Mouse (Mus musculus): ENCODE data around the gene Sema5a.
"Not testable (repeated sequence)": the region's sequence is repeated elsewhere in the genome, so short reads cannot be mapped to it uniquely, and the experiment has no call there.

Gene Sema5a

GRCm38 (mm10) chr15:32244344-32244955, at the start of gene Sema5a:
Gene Sema5a (plus strand): TSS chr15:32244810.
- in situ Hi-C loops (cut with MboI; ENCODE audit: low sequenced_read_pairs): no loop called here

DNA sequence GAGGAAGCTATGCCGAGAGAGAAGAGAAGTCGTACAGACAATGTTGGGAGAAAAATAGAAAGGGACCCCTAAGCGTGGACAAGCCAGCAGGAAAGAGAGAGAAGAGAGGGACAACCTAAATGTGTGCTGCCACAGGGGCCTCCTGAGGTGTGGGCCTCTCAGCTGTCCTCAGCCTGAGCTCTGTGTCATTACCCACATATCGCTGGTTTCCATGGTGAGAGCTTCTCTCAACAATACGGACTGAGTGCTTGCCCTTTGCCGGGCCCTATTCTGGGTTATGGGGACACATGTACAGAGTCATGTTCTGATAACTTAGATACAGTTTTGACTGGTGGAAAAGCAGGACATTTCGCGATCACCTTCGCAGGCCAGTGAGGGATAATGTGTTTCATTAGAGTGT, 46.5 kb upstream of the Sema5a start:
- in situ Hi-C loops (cut with MboI; ENCODE audit: low sequenced_read_pairs): no loop called here

DNA sequence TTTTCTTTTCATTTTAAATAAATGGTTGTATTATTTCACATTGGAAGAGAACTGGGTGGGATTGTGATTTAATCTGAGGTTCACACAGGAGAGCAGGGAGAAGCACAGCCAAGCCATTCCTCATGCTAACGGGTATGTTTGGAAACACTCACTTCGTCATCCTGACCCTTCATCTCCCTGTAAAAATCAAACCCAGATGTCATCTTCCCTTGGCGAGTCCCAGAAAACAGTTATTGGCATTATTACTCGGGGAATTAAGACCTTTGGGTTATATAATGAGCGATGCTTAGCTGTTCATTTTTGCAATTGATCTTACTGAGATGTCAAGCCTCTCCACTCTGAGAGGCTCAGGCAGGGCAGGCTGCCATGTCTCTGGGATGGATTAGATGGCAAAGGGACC, 46.0 kb upstream of the Sema5a start:
- in situ Hi-C loops (cut with MboI; ENCODE audit: low sequenced_read_pairs): no loop called here

GRCm38 (mm10) chr15:32203242-32203641, 41.4 kb upstream of the Sema5a start:
- in situ Hi-C loops (cut with MboI; ENCODE audit: low sequenced_read_pairs): no loop called here

- in situ Hi-C loops (cut with MboI; ENCODE audit: low sequenced_read_pairs): no loop called here
These were observed 39.7 kb upstream of the Sema5a start for GRCm38 (mm10) chr15:32204908-32205307.

DNA sequence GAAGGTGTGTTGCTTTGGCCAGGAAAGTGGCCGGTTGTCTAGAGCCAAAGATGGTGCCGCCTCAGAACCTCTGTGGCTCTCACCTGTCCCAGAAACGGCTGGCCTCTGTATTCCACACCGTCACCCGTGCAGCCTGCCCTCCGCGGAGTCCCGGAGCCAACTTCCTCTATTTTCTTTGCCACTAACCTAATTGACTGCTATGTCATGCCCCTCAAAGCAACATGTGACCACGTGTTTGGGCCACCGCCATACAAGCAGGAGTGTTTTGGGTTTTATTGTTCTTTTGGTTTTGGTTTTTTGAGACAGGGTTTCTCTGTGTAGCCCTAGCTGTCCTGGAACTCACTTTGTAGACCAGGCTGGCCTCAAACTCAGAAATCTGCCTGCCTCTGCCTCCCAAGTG, 29.9 kb upstream of the Sema5a start:
- in situ Hi-C loops (cut with MboI; ENCODE audit: low sequenced_read_pairs): not testable (repeated sequence)

DNA sequence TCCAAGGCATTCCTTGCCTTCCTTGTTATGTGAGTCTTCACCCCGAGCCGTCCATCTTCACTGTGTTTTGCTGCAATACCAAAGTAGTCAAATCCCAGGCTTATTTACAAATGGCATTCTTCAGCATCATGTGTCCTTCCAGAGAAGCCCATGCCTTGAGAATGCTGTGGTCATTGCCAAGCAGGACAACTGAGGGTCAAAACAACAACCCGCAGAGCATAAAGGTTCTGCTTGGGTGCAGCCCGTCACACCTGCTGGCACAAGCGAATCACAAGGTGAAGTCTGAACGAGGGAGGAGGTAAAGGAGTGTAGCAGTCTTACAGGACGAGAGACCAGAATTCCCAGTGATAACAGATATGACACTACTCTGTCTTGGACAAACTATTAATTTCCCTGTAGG, 21.6 kb upstream of the Sema5a start:
- in situ Hi-C loops (cut with MboI; ENCODE audit: low sequenced_read_pairs): no loop called here

DNA sequence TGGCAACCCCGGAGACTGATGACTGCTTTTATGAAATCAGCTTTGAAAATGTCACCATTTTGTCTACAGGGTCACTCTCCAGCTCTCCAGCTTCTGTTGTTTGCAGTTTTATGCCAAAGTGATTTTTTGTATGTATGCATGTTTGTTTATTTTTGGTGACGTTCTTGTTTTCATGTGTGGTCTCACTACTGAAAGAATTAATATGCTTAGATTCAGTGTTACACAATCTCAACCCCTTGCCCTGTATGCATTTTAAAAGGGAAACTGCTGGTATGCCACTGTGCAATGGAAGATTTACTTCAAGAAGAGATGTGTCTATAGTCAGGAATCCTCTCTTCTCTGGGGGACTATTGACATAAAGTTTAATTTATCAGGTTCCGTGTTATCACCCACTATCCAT, 19.2 kb upstream of the Sema5a start:
- in situ Hi-C loops (cut with MboI; ENCODE audit: low sequenced_read_pairs): no loop called here

DNA sequence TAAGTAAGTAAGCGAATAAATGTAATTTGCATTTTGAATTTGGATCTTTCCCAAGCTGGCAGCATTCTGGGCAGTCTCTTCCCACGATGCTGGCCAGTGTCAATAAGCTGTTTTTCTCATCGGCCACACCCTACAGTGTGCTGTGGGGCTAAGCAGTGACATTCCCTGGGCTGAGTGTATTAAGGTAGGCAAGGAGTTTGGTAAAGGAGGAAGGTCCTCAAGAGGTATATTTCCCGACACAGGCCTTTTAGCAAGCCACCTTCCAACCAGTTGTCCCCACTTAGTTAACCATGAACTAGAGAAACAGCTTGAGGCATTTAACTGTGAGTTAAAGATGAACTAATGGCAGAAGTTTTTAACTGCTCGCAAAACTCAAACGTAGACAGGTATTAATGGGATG, 18.2 kb upstream of the Sema5a start:
- in situ Hi-C loops (cut with MboI; ENCODE audit: low sequenced_read_pairs): no loop called here

DNA sequence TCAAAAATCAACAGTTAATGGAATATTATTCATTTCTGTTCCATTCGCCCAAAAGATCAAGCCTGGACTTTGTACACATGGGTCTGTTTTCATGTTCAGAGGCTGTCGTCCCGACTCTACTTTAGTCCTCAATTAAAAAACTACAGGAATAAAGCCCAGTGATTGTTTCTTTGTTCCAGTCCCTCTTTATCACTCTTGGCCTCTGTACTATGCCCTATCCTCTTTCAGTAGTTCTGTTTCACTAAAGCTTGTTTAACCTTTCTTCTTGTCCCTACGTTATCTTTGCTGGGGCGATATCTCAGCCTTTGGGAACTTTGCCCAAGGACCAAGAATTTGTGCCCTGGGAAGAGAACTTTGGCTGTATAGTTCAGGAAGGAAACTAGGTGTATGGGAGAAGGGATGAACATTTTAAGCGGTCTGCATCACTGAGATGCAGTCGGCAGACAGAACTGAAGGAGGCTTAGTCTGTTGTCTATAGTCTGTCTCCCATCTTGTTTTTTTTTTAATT, 17.7 kb upstream of the Sema5a start:
- in situ Hi-C loops (cut with MboI; ENCODE audit: low sequenced_read_pairs): no loop called here

GRCm38 (mm10) chr15:32230066-32230465, 14.5 kb upstream of the Sema5a start:
- in situ Hi-C loops (cut with MboI; ENCODE audit: low sequenced_read_pairs): no loop called here

DNA sequence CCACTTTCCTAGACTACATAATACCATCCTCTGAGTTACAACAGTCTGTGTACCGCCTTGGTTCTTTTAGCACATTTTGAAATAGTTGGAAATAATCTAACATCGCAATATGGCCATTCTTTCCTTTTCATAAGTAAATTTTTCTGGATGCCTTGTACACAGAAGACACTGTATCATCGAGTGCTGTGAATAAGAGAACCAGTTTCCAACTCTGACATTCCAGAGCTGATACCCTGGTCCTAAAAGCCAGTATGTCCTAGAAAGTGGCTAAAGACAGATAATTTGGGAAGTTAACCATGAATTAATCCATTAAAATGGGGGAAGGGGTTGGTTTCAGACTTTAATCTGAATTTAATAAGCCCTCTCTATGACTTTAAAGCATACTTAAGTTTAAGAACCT, 12.4 kb upstream of the Sema5a start:
- in situ Hi-C loops (cut with MboI; ENCODE audit: low sequenced_read_pairs): no loop called here

DNA sequence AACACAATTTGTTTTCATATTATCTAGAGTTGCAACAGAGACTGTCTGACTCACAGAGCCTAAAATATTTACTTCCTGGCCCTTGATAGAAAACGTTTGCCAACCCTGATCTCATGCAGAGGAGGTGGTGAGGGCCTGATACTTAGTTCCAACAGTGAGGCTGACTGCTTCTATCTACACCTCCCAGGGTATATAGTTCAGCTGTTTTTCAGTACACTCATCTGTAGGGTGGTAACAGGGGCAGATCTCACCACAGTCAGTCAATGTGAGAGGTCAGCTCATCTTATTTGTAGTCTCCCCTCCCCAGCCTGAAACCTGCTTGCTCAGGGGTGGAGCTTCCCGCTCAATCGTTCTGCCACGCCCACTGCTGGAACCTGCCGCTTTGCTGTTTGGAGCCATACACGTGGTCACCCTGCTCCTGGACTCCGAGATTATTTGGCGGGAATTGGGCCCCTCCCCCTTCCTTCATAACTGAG, 11.9 kb upstream of the Sema5a start:
- in situ Hi-C loops (cut with MboI; ENCODE audit: low sequenced_read_pairs): not testable (repeated sequence)

- in situ Hi-C loops (cut with MboI; ENCODE audit: low sequenced_read_pairs): no loop called here
These were observed 11.2 kb upstream of the Sema5a start for GRCm38 (mm10) chr15:32233451-32233850.

DNA sequence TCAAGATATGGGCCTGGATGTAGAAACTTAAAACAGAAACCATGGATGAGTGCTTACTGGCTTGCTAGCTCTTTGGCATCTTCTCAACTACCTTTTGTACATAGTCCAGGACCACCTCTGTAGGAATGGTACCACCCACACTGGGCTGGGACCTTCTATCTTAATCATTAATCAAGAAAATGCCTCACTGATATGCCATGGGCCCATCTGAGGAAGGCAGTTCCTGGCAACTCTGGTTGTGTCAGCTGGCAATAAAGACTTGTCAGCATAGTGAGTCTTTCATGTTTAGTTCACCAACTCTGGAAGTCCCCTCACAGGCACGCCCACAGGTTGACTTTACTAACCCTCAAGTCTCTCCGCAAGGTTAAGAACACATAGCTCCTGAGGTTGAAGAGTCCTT, 5.5 kb upstream of the Sema5a start:
- in situ Hi-C loops (cut with MboI; ENCODE audit: low sequenced_read_pairs): no loop called here

- in situ Hi-C loops (cut with MboI; ENCODE audit: low sequenced_read_pairs): no loop called here
These were observed 4.5 kb upstream of the Sema5a start for GRCm38 (mm10) chr15:32240159-32240558.

DNA sequence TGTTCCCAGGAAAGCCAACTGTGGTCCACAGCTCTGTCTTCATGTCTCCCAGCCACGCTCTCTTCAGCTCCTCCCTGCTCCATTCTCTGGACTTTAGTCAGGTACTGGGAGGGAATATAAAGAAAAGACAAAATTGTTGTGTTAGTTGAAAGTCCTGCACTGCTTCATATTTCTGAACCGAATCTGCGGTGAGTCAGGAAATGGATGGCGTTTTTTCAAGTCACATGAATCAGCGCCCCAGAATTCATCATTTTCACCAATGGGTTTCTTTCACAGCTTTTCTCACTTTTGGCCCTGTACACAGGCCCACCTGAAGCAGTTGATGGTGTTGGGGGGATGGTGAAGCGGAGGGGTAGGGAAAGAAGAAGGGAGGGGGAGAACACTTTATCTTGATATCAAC, 2.9 kb upstream of the Sema5a start:
- in situ Hi-C loops (cut with MboI; ENCODE audit: low sequenced_read_pairs): no loop called here

- in situ Hi-C loops (cut with MboI; ENCODE audit: low sequenced_read_pairs): no loop called here
These were observed 1.4 kb upstream of the Sema5a start for GRCm38 (mm10) chr15:32243096-32243785.

DNA sequence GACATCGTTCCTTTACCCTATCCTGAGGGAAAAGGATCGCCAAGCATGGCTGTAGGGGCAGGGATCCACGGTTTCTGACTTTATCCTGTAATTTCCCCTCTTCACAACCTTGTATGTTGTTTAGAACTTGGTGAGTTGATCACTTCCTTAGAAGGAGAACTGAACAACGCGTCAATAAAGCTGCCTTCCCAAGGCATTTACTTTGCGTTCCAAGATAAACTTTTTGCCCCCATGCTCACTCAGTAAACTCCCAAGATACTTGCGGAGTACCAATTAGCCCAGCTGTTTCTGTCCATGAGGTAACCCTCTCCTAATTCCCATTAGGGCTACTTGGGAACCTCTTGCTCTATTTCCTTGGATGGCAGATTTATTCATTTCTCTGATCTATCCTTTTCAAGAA, 786 bp upstream of the Sema5a start:
- in situ Hi-C loops (cut with MboI; ENCODE audit: low sequenced_read_pairs): no loop called here

GRCm38 (mm10) chr15:32244956-32245836, 586 bp downstream of the Sema5a start:
- in situ Hi-C loops (cut with MboI; ENCODE audit: low sequenced_read_pairs): no loop called here

DNA sequence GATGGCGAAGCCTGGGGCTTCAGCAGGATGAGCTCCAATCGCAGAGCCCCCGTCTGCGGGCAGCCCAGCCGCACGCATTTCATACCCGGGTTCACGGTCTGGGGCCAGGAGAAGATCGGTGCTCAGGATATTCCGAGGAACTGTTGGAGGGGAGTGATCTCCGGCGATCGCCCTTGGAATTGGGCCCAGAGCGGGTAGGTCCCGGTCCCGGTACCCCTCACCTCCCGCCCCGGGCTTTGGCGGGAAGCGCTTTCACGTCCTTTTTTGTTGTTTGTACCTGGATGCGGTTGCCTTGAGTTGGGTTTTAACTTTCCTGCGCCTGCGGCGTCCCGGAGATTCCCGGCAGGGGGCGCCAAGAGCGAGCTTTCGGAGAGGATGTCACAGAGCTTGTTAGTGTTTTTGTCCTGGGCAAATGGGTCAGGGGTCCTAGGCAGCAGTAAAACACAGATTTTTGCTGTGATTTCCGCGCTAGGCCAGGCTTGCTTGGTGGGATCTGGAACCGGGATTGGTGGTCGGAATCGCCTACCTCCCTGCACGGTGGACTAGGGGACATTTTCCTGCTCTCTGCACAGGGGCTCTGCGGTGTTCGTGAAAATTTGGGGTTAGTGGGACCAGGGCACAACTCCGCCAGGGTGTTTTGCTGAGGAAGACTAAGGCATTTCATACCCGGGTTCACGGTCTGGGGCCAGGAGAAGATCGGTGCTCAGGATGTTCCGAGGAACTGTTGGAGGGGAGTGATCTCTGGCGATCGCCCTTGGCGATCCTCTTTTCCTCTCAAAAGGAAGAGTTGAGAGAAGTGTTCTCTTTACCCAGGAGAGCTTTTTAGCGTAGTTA, 1.4 kb downstream of the Sema5a start:
- in situ Hi-C loops (cut with MboI; ENCODE audit: low sequenced_read_pairs): no loop called here
